Mouse (Mus musculus) 3T3-L1 (cell line): ENCODE measurements around the gene Teddm2.

Experiments used
- DNase-seq: peaks from one replicate; pipeline ENCODE4 v3.0.0-alpha.2; 2015; ENCODE audit warnings: low read depth, low spot score

Teddm2 gene

GRCm38 (mm10) chr1:153899731-153900380 lies at the start of gene Teddm2, which contains the start of gene Glul:
Teddm2 (minus strand) TSS chr1:153900228.
Glul (plus strand) TSS chr1:153899944.
- DNase-seq = peak; percentile 92

- no peak for DNase-seq
These were observed 47.8 kb upstream of the Teddm2 start for GRCm38 (mm10) chr1:153947837-153948236.

- DNase-seq = no peak
These were observed 46.9 kb upstream of the Teddm2 start for GRCm38 (mm10) chr1:153946971-153947370.

- DNase-seq = no peak
These were observed 45.2 kb upstream of the Teddm2 start for GRCm38 (mm10) chr1:153945181-153945580.

- no peak for DNase-seq
These were observed 41.0 kb upstream of the Teddm2 start for GRCm38 (mm10) chr1:153940986-153941385.

GRCm38 (mm10) chr1:153937025-153937424 lies 37.0 kb upstream of the Teddm2 start:
- no peak for DNase-seq

- DNase-seq = no peak
These were observed 35.9 kb upstream of the Teddm2 start for GRCm38 (mm10) chr1:153935844-153936380.

- no peak for DNase-seq
These were observed 33.7 kb upstream of the Teddm2 start for GRCm38 (mm10) chr1:153933772-153934171.

- DNase-seq = no peak
These were observed 30.4 kb upstream of the Teddm2 start for GRCm38 (mm10) chr1:153930431-153930830.

GRCm38 (mm10) chr1:153924395-153925385 lies 24.7 kb upstream of the Teddm2 start:
- no peak for DNase-seq

GRCm38 (mm10) chr1:153922571-153923021 lies 22.6 kb upstream of the Teddm2 start:
- no peak for DNase-seq

- no peak for DNase-seq
These were observed 21.6 kb upstream of the Teddm2 start for GRCm38 (mm10) chr1:153921642-153922041.

GRCm38 (mm10) chr1:153918521-153919206 lies 18.6 kb upstream of the Teddm2 start:
- DNase-seq = no peak

GRCm38 (mm10) chr1:153913869-153914268 lies 13.8 kb upstream of the Teddm2 start:
- DNase-seq = no peak

GRCm38 (mm10) chr1:153911276-153911795 lies 11.3 kb upstream of the Teddm2 start:
- no peak for DNase-seq

GRCm38 (mm10) chr1:153910423-153910822 lies 10.4 kb upstream of the Teddm2 start:
- DNase-seq = no peak

GRCm38 (mm10) chr1:153909963-153910291 lies 9.9 kb upstream of the Teddm2 start:
- DNase-seq = no peak

- peak; percentile 15 for DNase-seq
These were observed 9.4 kb upstream of the Teddm2 start for GRCm38 (mm10) chr1:153909213-153909962.

- no peak for DNase-seq
These were observed 8.7 kb upstream of the Teddm2 start for GRCm38 (mm10) chr1:153908741-153909140.

- no peak for DNase-seq
These were observed 8.2 kb upstream of the Teddm2 start for GRCm38 (mm10) chr1:153908208-153908607.

- DNase-seq = no peak
These were observed 5.9 kb upstream of the Teddm2 start for GRCm38 (mm10) chr1:153905884-153906283.
